Mouse (Mus musculus) heart, embryonic 12.5 days (tissue): ENCODE measurements around the gene Wdr86. TPM values are rescaled to one million over a fixed set of nuclear protein-coding genes. Genes with fewer than 3 reads are reported as not detected.
"Not testable (repeated sequence)": the region's sequence is repeated elsewhere in the genome, so short reads cannot be mapped to it uniquely, and the experiment has no call there.

Source experiments
- ATAC-seq: fragments of 200-750 bp; cut with Nextera tagmentation; 2 replicates; pipeline ENCODE4 v1.8.0; 2017; ENCODE audit warnings: moderate TSS enrichment, moderate library complexity; ENCODE audit not compliant: insufficient number of reproducible peaks, low FRiP score
- H3K27ac ChIP-seq: fragments of 300-500 bp; sonication (generic); 2 replicates; pipeline ENCODE4 v1.5.1; 2016; ENCODE audit warnings: mild to moderate bottlenecking, moderate library complexity; ENCODE audit not compliant: poor library complexity, severe bottlenecking
- H3K27me3 ChIP-seq: fragments of 300-500 bp; sonication (generic); replicated peaks from 2 replicates; pipeline ENCODE4 v1.6.1; 2016; ENCODE audit warnings: mild to moderate bottlenecking, moderate library complexity
- H3K36me3 ChIP-seq: fragments of 300-500 bp; sonication (generic); 2 replicates; pipeline ENCODE4 v1.6.1; 2016; ENCODE audit warnings: mild to moderate bottlenecking, moderate library complexity
- H3K4me1 ChIP-seq: fragments of 300-500 bp; sonication (generic); replicated peaks from 2 replicates; pipeline ENCODE4 v1.6.1; 2016; ENCODE audit warnings: mild to moderate bottlenecking
- H3K4me2 ChIP-seq: fragments of 300-500 bp; sonication (generic); 2 replicates; pipeline ENCODE4 v1.6.1; 2016; ENCODE audit warnings: mild to moderate bottlenecking, moderate library complexity
- H3K4me3 ChIP-seq: fragments of 300-500 bp; sonication (generic); 2 replicates; pipeline ENCODE4 v1.5.1; 2016; ENCODE audit warnings: mild to moderate bottlenecking
- H3K9ac ChIP-seq: fragments of 300-500 bp; sonication (generic); 2 replicates; pipeline ENCODE4 v1.6.1; 2016; ENCODE audit warnings: mild to moderate bottlenecking, moderate library complexity
- H3K9me3 ChIP-seq: fragments of 300-500 bp; sonication (generic); replicated peaks from 2 replicates; pipeline ENCODE4 v1.6.1; 2016; ENCODE audit warnings: mild to moderate bottlenecking, moderate library complexity
- WGBS: fragments of 180-500 bp; shearing (Covaris S2); methylation state at CpG from one replicate; pipeline ENCODE4 v1.1.7; 2016; 5-methylcytosine and 5-hydroxymethylcytosine counted together
- polyA plus RNA-seq: library from polyadenylated mRNA; unstranded; fragments of >200 nt; fragmentation: Nextera tagmentation; extraction: Ambion mirVana; gene quantifications from 2 replicates; pipeline ENCODE4 v1.2.1, GENCODE M21; 2016

Gene Wdr86
- 7.9 and 9.3 TPM in 2 replicates for polyA plus RNA-seq

DNA sequence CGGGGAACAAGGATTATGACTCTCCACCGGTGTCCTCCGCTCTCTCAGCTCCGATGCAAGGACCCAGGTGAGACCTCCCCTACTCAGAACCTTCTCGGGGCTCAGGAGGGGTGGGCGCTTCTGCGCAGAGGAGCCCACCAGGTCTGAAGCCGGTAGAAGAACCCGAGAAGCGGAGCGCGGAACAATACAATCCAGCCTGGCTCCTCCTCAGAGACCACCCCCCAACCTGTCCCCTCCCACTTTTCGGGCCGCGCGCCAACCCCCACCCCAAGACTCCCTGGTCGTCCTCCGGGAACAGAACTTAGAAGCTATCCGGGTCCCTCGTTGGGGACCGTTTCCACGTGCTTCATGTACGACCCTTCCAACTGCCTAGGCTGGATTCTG, at the start of gene Wdr86:
Wdr86 (minus strand) TSS at position 240 of the 384 bp plus-strand sequence.
- Histone ChIP-seq H3K27ac (no peak within 1 kb of the TSS), H3K9me3 (no peaks in the 10 kb centered on the region), H3K4me3 (peak within 1 kb of the TSS; percentile 55), H3K4me1 (peaks cover 53% of the 10 kb centered on the region), H3K4me2 (peak within 1 kb of the TSS; percentile 91), H3K9ac (peak within 1 kb of the TSS; percentile 74), H3K27me3 (peaks cover 17% of the 10 kb centered on the region), H3K36me3 (no peaks in the 10 kb centered on the region)
- ATAC-seq: peak; percentile 9; the same call in 1 of the 2 replicates
- WGBS: under 1% methylated on average over 23 of the region's 23 CpGs

GRCm38 (mm10) chr5:24779881-24780512, 49.5 kb upstream of the Wdr86 start:
- peaks cover 4% of the 10 kb centered on the region; the same call in 1 of the 2 replicates for H3K9me3 ChIP-seq
- no peak overlapping the region for H3K4me2 ChIP-seq
- peak; percentile 39; the same call in 1 of the 2 replicates for ATAC-seq
- no peak overlapping the region for H3K4me3 ChIP-seq
- 46% methylated on average over 15 of the region's 15 CpGs for WGBS
- no peak overlapping the region for H3K27ac ChIP-seq
- no peaks in the 10 kb centered on the region for H3K36me3 ChIP-seq
- H3K4me1 ChIP-seq: peaks cover 22% of the 10 kb centered on the region
- no peak overlapping the region for H3K9ac ChIP-seq
- peaks cover 7% of the 10 kb centered on the region; the same call in 1 of the 2 replicates for H3K27me3 ChIP-seq

DNA sequence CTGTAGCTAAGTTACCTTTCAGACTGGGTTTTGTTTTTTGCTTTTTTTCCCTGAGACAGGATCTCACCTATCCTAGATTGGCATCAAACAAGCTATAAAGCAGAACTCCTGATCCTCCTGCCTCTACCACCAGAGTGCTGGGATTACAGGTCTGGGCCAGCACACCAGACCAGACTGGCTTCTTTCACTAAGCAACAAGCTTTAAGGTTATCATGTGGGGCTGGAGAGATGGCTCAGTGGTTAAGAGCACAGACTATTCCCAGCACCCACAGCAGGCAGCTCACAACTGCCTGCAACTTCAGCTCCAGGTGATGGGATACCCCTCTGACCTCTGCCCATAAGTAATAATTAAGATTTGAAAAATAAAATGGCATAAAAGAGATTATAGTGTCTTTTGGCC, 48.8 kb upstream of the Wdr86 start:
- ATAC-seq: no peak
- no peak overlapping the region for H3K9ac ChIP-seq
- peaks cover 22% of the 10 kb centered on the region for H3K4me1 ChIP-seq
- no peak overlapping the region for H3K4me2 ChIP-seq
- no peak overlapping the region for H3K4me3 ChIP-seq
- no peaks in the 10 kb centered on the region for H3K36me3 ChIP-seq
- H3K9me3 ChIP-seq: peaks cover 3% of the 10 kb centered on the region
- H3K27ac ChIP-seq: no peak overlapping the region
- peaks cover 7% of the 10 kb centered on the region; the same call in 1 of the 2 replicates for H3K27me3 ChIP-seq

DNA sequence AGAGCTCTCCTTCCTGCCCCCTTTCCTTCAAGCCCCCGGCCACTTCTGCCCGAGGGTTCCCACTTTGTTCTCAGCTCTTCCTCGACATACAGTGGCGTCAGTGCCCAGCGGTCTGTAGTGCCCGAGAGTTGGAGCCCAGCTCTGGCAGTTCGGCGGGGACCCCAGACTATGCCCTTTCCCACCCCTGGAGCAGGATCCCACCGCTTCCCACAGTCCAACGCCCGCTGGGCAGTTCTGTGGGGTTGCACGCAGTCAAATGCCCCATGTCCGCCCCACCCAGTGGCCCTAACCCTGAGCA, 48.3 kb upstream of the Wdr86 start:
- no peak for ATAC-seq
- Histone ChIP-seq H3K4me1 (peaks cover 22% of the 10 kb centered on the region), H3K27ac (no peak overlapping the region), H3K4me3 (peak overlapping the region; percentile 13; the same call in 1 of the 2 replicates), H3K27me3 (peaks cover 7% of the 10 kb centered on the region; the same call in 1 of the 2 replicates), H3K36me3 (no peaks in the 10 kb centered on the region), H3K9ac (peak overlapping the region; percentile 24), H3K9me3 (peaks cover 4% of the 10 kb centered on the region), H3K4me2 (peak overlapping the region; percentile 57)
- 42% methylated on average over 13 of the region's 13 CpGs for WGBS

DNA sequence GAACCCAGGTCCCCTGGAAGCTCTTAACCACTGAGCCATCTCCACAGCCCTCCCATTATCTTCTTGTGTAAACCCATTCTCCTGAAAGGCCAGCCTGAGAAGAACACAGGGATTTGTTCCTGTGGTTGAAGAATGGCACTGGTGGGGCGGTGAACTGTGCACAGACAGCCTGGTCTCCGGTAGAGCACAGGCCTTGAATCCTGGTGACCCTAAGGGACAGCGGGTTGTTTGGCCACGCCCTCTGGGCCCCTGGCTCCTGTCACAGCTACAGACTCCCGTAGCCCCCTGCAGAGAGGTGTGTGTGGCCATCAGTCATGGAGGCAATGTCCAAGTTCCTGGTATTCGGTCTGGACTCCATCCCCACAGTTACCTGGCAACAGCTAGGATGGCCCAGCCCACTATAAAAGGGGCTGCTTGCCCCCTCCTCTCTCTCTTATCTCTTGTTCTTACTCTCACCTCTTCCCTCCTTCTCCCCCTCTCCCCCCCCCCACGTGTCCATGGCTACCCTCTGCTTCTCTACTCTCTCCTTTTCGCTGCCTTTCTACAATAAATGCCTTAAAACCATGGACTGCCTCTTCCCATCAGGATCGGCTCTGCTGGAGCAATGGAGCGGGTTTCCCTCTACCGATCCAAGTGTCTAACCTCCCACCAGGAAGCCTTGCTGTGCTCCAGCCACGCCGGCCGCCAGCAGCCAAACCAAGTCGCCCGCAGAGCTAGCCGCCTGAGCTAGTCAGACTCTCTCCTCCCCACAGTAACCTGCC, 47.7 kb upstream of the Wdr86 start:
- peak overlapping the region; percentile 24 for H3K9ac ChIP-seq
- H3K27me3 ChIP-seq: peaks cover 7% of the 10 kb centered on the region; the same call in 1 of the 2 replicates
- H3K36me3 ChIP-seq: no peaks in the 10 kb centered on the region
- H3K4me2 ChIP-seq: peak overlapping the region; percentile 57
- H3K4me3 ChIP-seq: peak overlapping the region; percentile 13; the same call in 1 of the 2 replicates
- ATAC-seq: no peak
- peaks cover 22% of the 10 kb centered on the region for H3K4me1 ChIP-seq
- H3K27ac ChIP-seq: no peak overlapping the region
- H3K9me3 ChIP-seq: peaks cover 4% of the 10 kb centered on the region
- WGBS: 19% methylated on average over 17 of the region's 17 CpGs

DNA sequence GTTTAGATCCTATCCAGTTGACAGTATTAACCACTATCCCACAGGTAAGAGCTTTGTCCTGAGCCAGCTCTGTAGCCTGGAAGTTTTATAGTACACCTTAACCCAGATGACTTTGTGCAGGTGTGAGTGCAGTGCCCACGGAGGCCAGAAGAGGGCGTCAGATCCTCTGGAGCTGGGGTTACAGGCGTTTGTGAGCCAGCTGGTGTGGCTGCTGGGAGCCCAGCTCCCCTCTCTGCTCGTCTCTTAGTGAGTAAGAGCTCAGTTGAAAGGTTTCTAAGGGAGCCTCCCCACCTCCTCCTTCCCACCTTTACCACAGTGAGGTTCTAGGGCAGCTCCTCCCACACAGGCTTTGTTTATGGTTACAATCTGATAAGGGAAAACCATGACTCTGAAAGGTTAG, 46.2 kb upstream of the Wdr86 start:
- no peak for ATAC-seq
- no peak overlapping the region for H3K27ac ChIP-seq
- WGBS: 61% methylated on average over 4 of the region's 4 CpGs
- H3K4me3 ChIP-seq: no peak overlapping the region
- H3K27me3 ChIP-seq: peaks cover 7% of the 10 kb centered on the region; the same call in 1 of the 2 replicates
- no peak overlapping the region for H3K9ac ChIP-seq
- no peak overlapping the region for H3K4me2 ChIP-seq
- H3K4me1 ChIP-seq: peaks cover 22% of the 10 kb centered on the region
- H3K36me3 ChIP-seq: no peaks in the 10 kb centered on the region
- H3K9me3 ChIP-seq: peaks cover 4% of the 10 kb centered on the region

GRCm38 (mm10) chr5:24774549-24774948, 44.0 kb upstream of the Wdr86 start:
- not testable (repeated sequence) for H3K36me3 ChIP-seq, H3K9me3 ChIP-seq, H3K9ac ChIP-seq, ATAC-seq, H3K27me3 ChIP-seq, H3K27ac ChIP-seq, H3K4me3 ChIP-seq, H3K4me2 ChIP-seq
- peaks cover 12% of the 10 kb centered on the region for H3K4me1 ChIP-seq
- WGBS: 94% methylated on average over 16 of the region's 16 CpGs

DNA sequence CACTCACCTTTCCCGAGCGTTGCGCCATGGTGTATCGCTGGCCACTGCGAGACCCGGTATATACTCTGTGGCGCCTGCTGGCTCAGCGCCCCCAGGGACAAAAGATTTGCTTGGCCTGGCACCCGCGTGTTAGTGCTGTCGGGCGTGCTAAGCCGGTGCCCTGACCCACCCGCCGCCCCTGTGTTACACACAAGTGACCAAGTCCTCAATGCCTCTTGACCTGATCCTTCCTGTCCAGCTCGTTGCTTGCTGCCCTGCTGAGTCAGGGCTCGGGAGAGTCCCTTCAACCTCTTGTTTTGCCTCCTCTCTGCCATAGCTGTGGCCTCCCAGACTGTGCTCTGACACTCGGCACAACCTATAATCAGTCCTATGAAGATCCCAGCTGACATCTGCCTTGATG, 27.3 kb upstream of the Wdr86 start, which contains the start of gene Crygn:
Crygn (minus strand) TSS at position 193 of the 400 bp plus-strand sequence.
- H3K9ac ChIP-seq: no peak within 1 kb of the TSS
- 0 out of 2 replicates have a peak within 1 kb of the TSS, but pooled peaks have one; percentile 5 for H3K4me2 ChIP-seq
- no peak within 1 kb of the TSS for H3K27ac ChIP-seq
- H3K4me3 ChIP-seq: no peak within 1 kb of the TSS
- peaks cover 21% of the 10 kb centered on the region; the same call in 1 of the 2 replicates for H3K4me1 ChIP-seq
- no peaks in the 10 kb centered on the region for H3K36me3 ChIP-seq
- 39% methylated on average over 18 of the region's 18 CpGs for WGBS
- H3K27me3 ChIP-seq: peaks cover 4% of the 10 kb centered on the region; the same call in 1 of the 2 replicates
- no peaks in the 10 kb centered on the region for H3K9me3 ChIP-seq
- ATAC-seq: peak; percentile 51; the same call in 1 of the 2 replicates

- Histone ChIP-seq H3K4me2 (no peak overlapping the region), H3K27ac (no peak overlapping the region), H3K9me3 (no peaks in the 10 kb centered on the region), H3K4me1 (peaks cover 30% of the 10 kb centered on the region), H3K4me3 (no peak overlapping the region), H3K9ac (no peak overlapping the region), H3K27me3 (peaks cover 4% of the 10 kb centered on the region; the same call in 1 of the 2 replicates), H3K36me3 (no peaks in the 10 kb centered on the region)
- 52% methylated on average over 3 of the region's 3 CpGs for WGBS
- no peak for ATAC-seq
These were observed 26.4 kb upstream of the Wdr86 start for GRCm38 (mm10) chr5:24756931-24757330.

DNA sequence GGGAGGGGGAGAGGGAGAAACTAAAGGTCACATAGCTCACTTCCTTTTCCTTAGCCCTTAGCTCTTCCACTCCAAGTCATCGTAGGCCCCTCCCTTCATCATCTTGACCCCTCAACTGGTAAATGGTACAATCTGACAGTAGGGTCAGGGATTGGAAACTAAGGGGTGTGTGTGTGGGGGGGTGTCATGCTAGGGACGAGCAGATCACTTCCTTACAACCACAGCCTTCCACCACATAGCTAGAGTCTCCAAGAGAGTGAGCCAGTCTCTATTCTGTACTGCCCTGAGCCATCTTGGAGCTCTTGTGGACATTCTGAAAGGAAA, 21.6 kb upstream of the Wdr86 start:
- Histone ChIP-seq H3K36me3 (no peaks in the 10 kb centered on the region), H3K27me3 (no peaks in the 10 kb centered on the region), H3K27ac (peak overlapping the region; percentile 94), H3K4me2 (peak overlapping the region; percentile 85), H3K4me1 (peaks cover 46% of the 10 kb centered on the region), H3K9me3 (no peaks in the 10 kb centered on the region), H3K9ac (peak overlapping the region; percentile 88; the same call in 1 of the 2 replicates), H3K4me3 (peak overlapping the region; percentile 61)
- 4% methylated on average over 2 of the region's 2 CpGs for WGBS
- ATAC-seq: no peak
